Mouse (Mus musculus) liver, postnatal 0 days (tissue): ENCODE results near the gene Srgap1. TPM values are rescaled to one million over a fixed set of nuclear protein-coding genes. Genes with fewer than 3 reads are reported as not detected.
"Not testable (repeated sequence)": the region's sequence is repeated elsewhere in the genome, so short reads cannot be mapped to it uniquely, and the experiment has no call there.

ENCODE experiments used
- ATAC-seq: fragments of 200-750 bp; cut with Nextera tagmentation; 2 replicates; pipeline ENCODE4 v1.8.0; 2017; ENCODE audit warnings: mild to moderate bottlenecking, moderate library complexity
- DNase-seq: peaks from one replicate; pipeline ENCODE4 v3.0.0-alpha.2; 2016
- H3K27ac ChIP-seq: fragments of 300-500 bp; sonication (generic); 2 replicates; pipeline ENCODE4 v1.5.1; 2014; ENCODE audit warnings: antibody characterized with exemption, moderate library complexity, mild to moderate bottlenecking, low read depth
- H3K27me3 ChIP-seq: fragments of 300-500 bp; sonication (generic); 2 replicates; pipeline ENCODE4 v1.6.1; 2014; ENCODE audit warnings: low read length, control low read depth, mixed read lengths; ENCODE audit not compliant: insufficient read depth
- H3K36me3 ChIP-seq: fragments of 300-500 bp; sonication (generic); replicated peaks from 2 replicates; pipeline ENCODE4 v1.6.1; 2014; ENCODE audit warnings: mild to moderate bottlenecking, control low read depth, low read length, moderate library complexity, mixed read lengths; ENCODE audit not compliant: insufficient read depth
- H3K4me1 ChIP-seq: fragments of 300-500 bp; sonication (generic); 2 replicates; pipeline ENCODE4 v1.6.1; 2014; ENCODE audit warnings: antibody characterized with exemption, mild to moderate bottlenecking, control low read depth; ENCODE audit not compliant: insufficient read depth
- H3K4me2 ChIP-seq: fragments of 300-500 bp; sonication (generic); 2 replicates; pipeline ENCODE4 v1.6.1; 2014; ENCODE audit warnings: low read depth, mild to moderate bottlenecking, low read length, moderate library complexity, mixed read lengths
- H3K4me3 ChIP-seq: fragments of 300-500 bp; sonication (generic); 2 replicates; pipeline ENCODE4 v1.5.1; 2014; ENCODE audit warnings: low read depth, low read length
- H3K9ac ChIP-seq: fragments of 300-500 bp; sonication (generic); replicated peaks from 2 replicates; pipeline ENCODE4 v1.6.1; 2014; ENCODE audit warnings: mild to moderate bottlenecking, moderate library complexity
- H3K9me3 ChIP-seq: fragments of 300-500 bp; sonication (generic); 2 replicates; pipeline ENCODE4 v1.6.1; 2016; ENCODE audit warnings: mild to moderate bottlenecking, control low read depth, low read length, mixed read lengths
- CTCF ChIP-seq: sonication (generic); IDR thresholded peaks from 2 replicates; pipeline ENCODE4 v1.5.1; 2016; ENCODE audit warnings: antibody characterized with exemption, low read depth
- EP300 ChIP-seq: IDR thresholded peaks from 2 replicates; pipeline ENCODE4 v1.6.1; 2016; ENCODE audit warnings: antibody characterized with exemption, low read depth, mild to moderate bottlenecking
- WGBS: fragments of 180-500 bp; shearing (Covaris S2); extraction: QIAGEN DNeasy Blood & Tissue Kit; methylation state at CpG from one replicate; pipeline ENCODE4 v1.1.7; 2014; ENCODE audit not compliant: insufficient replicate concordance; 5-methylcytosine and 5-hydroxymethylcytosine counted together
- polyA plus RNA-seq: library from polyadenylated mRNA; unstranded; fragments of >200 nt; fragmentation: Nextera tagmentation; extraction: Ambion mirVana; gene quantifications from 2 replicates; pipeline ENCODE4 v1.2.1, GENCODE M21; 2015

Gene Srgap1
- polyA plus RNA-seq, 1 experiment from 2014 or later: 0.90 TPM

DNA sequence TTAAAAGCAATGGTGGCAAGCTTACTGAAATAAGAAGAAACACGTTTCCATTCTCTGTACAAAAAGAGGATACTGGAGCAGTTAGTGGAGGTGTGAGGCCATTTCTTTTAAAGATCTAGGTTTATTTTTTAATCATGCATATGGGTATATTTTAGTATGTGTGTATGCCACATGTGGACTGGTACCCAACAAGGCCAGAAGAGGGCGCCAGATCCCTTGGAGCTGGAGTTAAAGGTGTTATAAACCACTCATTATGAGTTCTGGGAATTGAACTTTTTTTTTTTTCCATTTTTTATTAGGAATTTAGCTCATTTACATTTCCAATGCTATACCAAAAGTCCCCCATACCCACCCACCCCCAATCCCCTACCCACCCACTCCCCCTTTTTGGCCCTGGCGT is 279.8 kb downstream of the Srgap1 start:
- not testable (repeated sequence) for H3K9ac ChIP-seq, H3K9me3 ChIP-seq, H3K36me3 ChIP-seq, H3K27me3 ChIP-seq, H3K4me2 ChIP-seq, ATAC-seq, H3K27ac ChIP-seq, H3K4me3 ChIP-seq, H3K4me1 ChIP-seq
- TF ChIP-seq CTCF: peak; percentile 54
- WGBS: 67% methylated on average over 3 of the region's 3 CpGs
- DNase-seq: peak; percentile 54

GRCm38 (mm10) chr10:121765174-121766057 is 281.7 kb downstream of the Srgap1 start:
- no peaks in the 10 kb centered on the region for H3K36me3 ChIP-seq
- no peak overlapping the region for H3K9ac ChIP-seq
- no peaks in the 10 kb centered on the region for H3K9me3 ChIP-seq
- no peak overlapping the region for H3K4me3 ChIP-seq
- 83% methylated on average over 10 of the region's 10 CpGs for WGBS
- H3K4me2 ChIP-seq: no peak overlapping the region
- DNase-seq (no peak), ATAC-seq (no peak)
- H3K27ac ChIP-seq: no peak overlapping the region
- no peaks in the 10 kb centered on the region for H3K4me1 ChIP-seq
- no peaks in the 10 kb centered on the region for H3K27me3 ChIP-seq
- TF ChIP-seq CTCF: no peak
- TF ChIP-seq EP300: no peak

- H3K4me3 ChIP-seq: no peak overlapping the region
- ATAC-seq: no peak
Measured at GRCm38 (mm10) chr10:121764469-121765173, 282.5 kb downstream of the Srgap1 start.

GRCm38 (mm10) chr10:121763191-121763590 is 283.9 kb downstream of the Srgap1 start:
- no peak overlapping the region for H3K9ac ChIP-seq
- no peak for ATAC-seq
- no peak overlapping the region for H3K4me3 ChIP-seq
- H3K9me3 ChIP-seq: no peaks in the 10 kb centered on the region
- 78% methylated on average over 9 of the region's 13 CpGs for WGBS
- no peak overlapping the region for H3K4me2 ChIP-seq
- no peak overlapping the region for H3K27ac ChIP-seq
- H3K36me3 ChIP-seq: no peaks in the 10 kb centered on the region
- no peaks in the 10 kb centered on the region for H3K4me1 ChIP-seq
- DNase-seq: no peak
- TF ChIP-seq CTCF (no peak), EP300 (no peak)
- H3K27me3 ChIP-seq: no peaks in the 10 kb centered on the region

More at GRCm38 (mm10) chr10:121764469-121765173, 282.5 kb downstream of the Srgap1 start:
- no peak overlapping the region for H3K9ac ChIP-seq
- WGBS: 75% methylated on average over 13 of the region's 13 CpGs
- no peaks in the 10 kb centered on the region for H3K4me1 ChIP-seq
- no peak overlapping the region for H3K27ac ChIP-seq
- no peaks in the 10 kb centered on the region for H3K36me3 ChIP-seq
- no peak overlapping the region for H3K4me2 ChIP-seq
- no peaks in the 10 kb centered on the region for H3K27me3 ChIP-seq
- DNase-seq: no peak
- peak; percentile 39 for TF ChIP-seq CTCF
- TF ChIP-seq EP300: no peak
- H3K9me3 ChIP-seq: no peaks in the 10 kb centered on the region

DNA sequence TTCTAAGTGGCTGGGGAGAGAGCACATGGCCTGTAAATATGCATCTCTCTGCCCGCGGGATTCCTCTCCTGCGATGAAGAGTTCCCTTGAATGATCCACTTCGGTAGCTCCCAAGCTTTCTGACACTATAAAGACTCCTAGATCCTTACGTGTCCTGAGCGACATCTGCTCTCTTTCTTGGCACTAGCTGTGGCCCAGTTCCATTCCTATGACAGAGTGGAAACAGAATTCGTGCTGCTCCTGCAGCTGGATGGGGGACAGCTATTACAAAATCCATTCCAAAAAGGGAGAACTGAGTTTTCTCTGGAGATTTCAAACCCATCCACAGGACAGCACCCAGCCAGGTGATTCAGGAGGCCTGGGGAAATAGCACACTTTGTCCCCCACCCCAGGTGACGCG is 285.0 kb downstream of the Srgap1 start:
- no peak overlapping the region for H3K4me2 ChIP-seq
- ATAC-seq: no peak
- no peaks in the 10 kb centered on the region for H3K4me1 ChIP-seq
- WGBS: 82% methylated on average over 9 of the region's 9 CpGs
- no peaks in the 10 kb centered on the region for H3K9me3 ChIP-seq
- no peaks in the 10 kb centered on the region for H3K36me3 ChIP-seq
- H3K9ac ChIP-seq: no peak overlapping the region
- DNase-seq: no peak
- no peak for TF ChIP-seq CTCF
- TF ChIP-seq EP300: no peak
- no peak overlapping the region for H3K4me3 ChIP-seq
- H3K27me3 ChIP-seq: no peaks in the 10 kb centered on the region
- H3K27ac ChIP-seq: no peak overlapping the region

GRCm38 (mm10) chr10:121759095-121759494 is 288.0 kb downstream of the Srgap1 start:
- DNase-seq (no peak), ATAC-seq (no peak)
- peaks cover 4% of the 10 kb centered on the region; the same call in 1 of the 2 replicates for H3K4me1 ChIP-seq
- H3K9ac ChIP-seq: no peak overlapping the region
- H3K36me3 ChIP-seq: no peaks in the 10 kb centered on the region
- no peaks in the 10 kb centered on the region for H3K27me3 ChIP-seq
- no peaks in the 10 kb centered on the region for H3K9me3 ChIP-seq
- H3K27ac ChIP-seq: no peak overlapping the region
- H3K4me3 ChIP-seq: no peak overlapping the region
- 49% methylated on average over 8 of the region's 8 CpGs for WGBS
- peak; percentile 38; the same call in 1 of the 2 replicates for TF ChIP-seq CTCF
- no peak for TF ChIP-seq EP300
- H3K4me2 ChIP-seq: no peak overlapping the region
